Mouse (Mus musculus): Measurements from ENCODE around the gene Amotl2. TPM values are rescaled to one million over a fixed set of nuclear protein-coding genes. Genes with fewer than 3 reads are reported as not detected.

Amotl2 gene
- polyA plus RNA-seq, 1 experiment: 67.2 TPM

GRCm38 (mm10) chr9:102717886-102718643 is 1.6 kb downstream of the Amotl2 start:
- H3K27me3 ChIP-seq (ENCODE audit: control insufficient read depth, insufficient read depth, insufficient read length): no peaks in the 10 kb centered on the region

GRCm38 (mm10) chr9:102718676-102719075 is 2.2 kb downstream of the Amotl2 start:
- peak overlapping the region; percentile 88 for H3K4me2 ChIP-seq (ENCODE audit: low read depth)
- peak overlapping the region; percentile 88 for H3ac ChIP-seq (ENCODE audit: control insufficient read depth, insufficient read length)
- H3K79me2 ChIP-seq (ENCODE audit: control insufficient read depth, insufficient read depth): peaks cover 56% of the 10 kb centered on the region
- H3K27me3 ChIP-seq (ENCODE audit: control insufficient read depth, insufficient read depth, insufficient read length): no peaks in the 10 kb centered on the region
- H3K4me3 ChIP-seq: peak overlapping the region; percentile 98
- TF ChIP-seq E2F4 (IDR thresholded peaks at IDR 0.05; ENCODE audit: insufficient read depth) (no peak), SRF (IDR thresholded peaks at IDR 0.05; ENCODE audit: control insufficient read depth, insufficient read length, low read depth) (no peak), REST (IDR thresholded peaks at IDR 0.05; ENCODE audit: insufficient read depth, insufficient read length) (no peak), MYOD1 (IDR thresholded peaks at IDR 0.05; ENCODE audit: control insufficient read depth in 1 of 3, insufficient read length in 2 of 3, low read depth in 2 of 3) (no peak), MAX (IDR thresholded peaks at IDR 0.05; ENCODE audit: low read depth) (no peak), POLR2AphosphoS2 (IDR thresholded peaks at IDR 0.05; ENCODE audit: insufficient read length, low read depth) (no peak), CEBPB (IDR thresholded peaks at IDR 0.05; ENCODE audit: insufficient read depth, poor library complexity, severe bottlenecking) (no peak), USF1 (IDR thresholded peaks at IDR 0.05; ENCODE audit: low read depth) (no peak), POLR2A (IDR thresholded peaks at IDR 0.05; ENCODE audit: insufficient read length, low read depth) (no peak), TCF3 (IDR thresholded peaks at IDR 0.05; ENCODE audit: insufficient read length, low read depth) (no peak), MYOG (IDR thresholded peaks at IDR 0.05; ENCODE audit: control insufficient read depth in 1 of 3, insufficient read depth in 1 of 3, insufficient read length in 2 of 3, low read depth in 2 of 3) (no peak), TCF12 (IDR thresholded peaks at IDR 0.05; ENCODE audit: insufficient read depth, poor library complexity, severe bottlenecking) (no peak)
- peaks cover 24% of the 10 kb centered on the region for H3K36me3 ChIP-seq (ENCODE audit: control insufficient read depth, insufficient read depth)

More at GRCm38 (mm10) chr9:102717886-102718643, 1.6 kb downstream of the Amotl2 start:
- Histone ChIP-seq H3K79me2 (ENCODE audit: control insufficient read depth, insufficient read depth) (peaks cover 53% of the 10 kb centered on the region), H3K36me3 (ENCODE audit: control insufficient read depth, insufficient read depth) (peaks cover 22% of the 10 kb centered on the region), H3K4me2 (ENCODE audit: low read depth) (peak overlapping the region; percentile 88), H3ac (ENCODE audit: control insufficient read depth, insufficient read length) (peak overlapping the region; percentile 88), H3K4me3 (peak overlapping the region; percentile 98)
- TF ChIP-seq MYOG (IDR thresholded peaks at IDR 0.05; ENCODE audit: control insufficient read depth in 1 of 3, insufficient read depth in 1 of 3, insufficient read length in 2 of 3, low read depth in 2 of 3) (peak in 1 of 3 experiments; percentile 8), USF1 (IDR thresholded peaks at IDR 0.05; ENCODE audit: low read depth) (no peak), POLR2AphosphoS2 (IDR thresholded peaks at IDR 0.05; ENCODE audit: insufficient read length, low read depth) (peak; percentile 42)

- Histone ChIP-seq H3K27me3 (ENCODE audit: control insufficient read depth, insufficient read depth, insufficient read length) (no peaks in the 10 kb centered on the region), H3K79me2 (ENCODE audit: control insufficient read depth, insufficient read depth) (peaks cover 56% of the 10 kb centered on the region), H3K36me3 (ENCODE audit: control insufficient read depth, insufficient read depth) (peaks cover 24% of the 10 kb centered on the region), H3K4me3 (peak overlapping the region; percentile 98), H3K4me2 (ENCODE audit: low read depth) (peak overlapping the region; percentile 88), H3ac (ENCODE audit: control insufficient read depth, insufficient read length) (peak overlapping the region; percentile 88)
- no peak for TF ChIP-seq SRF (IDR thresholded peaks at IDR 0.05; ENCODE audit: control insufficient read depth, insufficient read length, low read depth)
- no peak for TF ChIP-seq MAX (IDR thresholded peaks at IDR 0.05; ENCODE audit: low read depth)
- TF ChIP-seq USF1 (IDR thresholded peaks at IDR 0.05; ENCODE audit: low read depth): no peak
- no peak for TF ChIP-seq E2F4 (IDR thresholded peaks at IDR 0.05; ENCODE audit: insufficient read depth)
- no peak for TF ChIP-seq TCF3 (IDR thresholded peaks at IDR 0.05; ENCODE audit: insufficient read length, low read depth)
- TF ChIP-seq POLR2AphosphoS2 (IDR thresholded peaks at IDR 0.05; ENCODE audit: insufficient read length, low read depth): no peak
- no peak for TF ChIP-seq POLR2A (IDR thresholded peaks at IDR 0.05; ENCODE audit: insufficient read length, low read depth)
Measured at GRCm38 (mm10) chr9:102719085-102719484, 2.6 kb downstream of the Amotl2 start.

GRCm38 (mm10) chr9:102719936-102720566 is 3.6 kb downstream of the Amotl2 start:
- Histone ChIP-seq H3K27me3 (ENCODE audit: control insufficient read depth, insufficient read depth, insufficient read length) (no peaks in the 10 kb centered on the region), H3ac (ENCODE audit: control insufficient read depth, insufficient read length) (peak overlapping the region; percentile 88), H3K36me3 (ENCODE audit: control insufficient read depth, insufficient read depth) (peaks cover 31% of the 10 kb centered on the region), H3K4me2 (ENCODE audit: low read depth) (peak overlapping the region; percentile 88), H3K79me2 (ENCODE audit: control insufficient read depth, insufficient read depth) (peaks cover 56% of the 10 kb centered on the region), H3K4me3 (peak overlapping the region; percentile 98)
- TF ChIP-seq USF1 (IDR thresholded peaks at IDR 0.05; ENCODE audit: low read depth) (no peak), TCF12 (IDR thresholded peaks at IDR 0.05; ENCODE audit: insufficient read depth, poor library complexity, severe bottlenecking) (no peak), MYOD1 (IDR thresholded peaks at IDR 0.05; ENCODE audit: control insufficient read depth in 1 of 3, insufficient read length in 2 of 3, low read depth in 2 of 3) (peak in 1 of 3 experiments; percentile 22), MAX (IDR thresholded peaks at IDR 0.05; ENCODE audit: low read depth) (no peak), REST (IDR thresholded peaks at IDR 0.05; ENCODE audit: insufficient read depth, insufficient read length) (no peak), SRF (IDR thresholded peaks at IDR 0.05; ENCODE audit: control insufficient read depth, insufficient read length, low read depth) (no peak), CEBPB (IDR thresholded peaks at IDR 0.05; ENCODE audit: insufficient read depth, poor library complexity, severe bottlenecking) (no peak), MYOG (IDR thresholded peaks at IDR 0.05; ENCODE audit: control insufficient read depth in 1 of 3, insufficient read depth in 1 of 3, insufficient read length in 2 of 3, low read depth in 2 of 3) (peak in 1 of 3 experiments; percentile 30), POLR2A (IDR thresholded peaks at IDR 0.05; ENCODE audit: insufficient read length, low read depth) (peak; percentile 50), TCF3 (IDR thresholded peaks at IDR 0.05; ENCODE audit: insufficient read length, low read depth) (no peak), E2F4 (IDR thresholded peaks at IDR 0.05; ENCODE audit: insufficient read depth) (no peak), POLR2AphosphoS2 (IDR thresholded peaks at IDR 0.05; ENCODE audit: insufficient read length, low read depth) (peak; percentile 74)

Measured in myocyte (in vitro differentiated cells).